Mouse (Mus musculus): ENCODE data around the gene Plekhn1. TPM values are rescaled to one million over a fixed set of nuclear protein-coding genes. Genes with fewer than 3 reads are reported as not detected.

Plekhn1 gene
- 1 to 10 TPM; 5.1 to 5.5 TPM for total RNA-seq (2021)
- long read RNA-seq, experiment 1, transcript Plekhn1-201 (12 exons, 3,014 nt) = major isoform, 11 of 21 reads
- long read RNA-seq, experiment 1, partial matches to known transcripts = 2 of 21 reads
- long read RNA-seq, experiment 1, other reads (novel, unspliced or antisense) = 8 of 21 reads
- long read RNA-seq, experiment 2, transcript Plekhn1-201 (12 exons, 3,014 nt) = major isoform, 14 of 21 reads
- long read RNA-seq, experiment 2, partial matches to known transcripts = 0 of 21 reads
- long read RNA-seq, experiment 2, other reads (novel, unspliced or antisense) = 7 of 21 reads

DNA sequence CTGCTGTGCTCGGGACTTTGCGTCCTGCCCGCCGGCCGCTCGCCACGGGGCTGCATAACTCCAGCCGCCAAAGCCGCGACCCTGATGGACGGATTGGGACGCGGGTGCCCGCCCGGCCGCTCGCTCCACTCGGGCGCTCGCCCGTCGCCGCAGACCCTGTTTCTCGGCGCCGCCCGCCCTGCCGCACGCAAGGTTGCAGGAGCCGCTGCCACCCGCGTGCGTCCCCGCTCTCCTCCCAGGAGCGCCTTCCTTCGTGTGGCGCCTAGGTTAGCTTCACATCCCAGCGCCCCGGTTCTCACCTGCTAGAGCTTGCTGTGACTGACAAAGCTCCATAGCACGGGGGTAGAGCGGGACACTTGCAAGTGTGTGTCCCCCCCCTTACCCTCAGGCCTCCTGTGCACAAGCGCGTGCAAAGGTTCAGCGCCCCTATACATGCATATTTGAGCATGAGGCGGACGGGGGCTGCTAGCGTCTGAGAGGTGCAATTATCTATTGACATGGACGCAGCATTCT lies at the start of gene Plekhn1:
TSS of gene Plekhn1 (minus strand) at position 157 of the 513 bp plus-strand sequence.
- intact Hi-C loops (cut with DNase I; ENCODE audit: low total_unique reads) = no loop called here
- peak; percentile 81 for DNase-seq

DNA sequence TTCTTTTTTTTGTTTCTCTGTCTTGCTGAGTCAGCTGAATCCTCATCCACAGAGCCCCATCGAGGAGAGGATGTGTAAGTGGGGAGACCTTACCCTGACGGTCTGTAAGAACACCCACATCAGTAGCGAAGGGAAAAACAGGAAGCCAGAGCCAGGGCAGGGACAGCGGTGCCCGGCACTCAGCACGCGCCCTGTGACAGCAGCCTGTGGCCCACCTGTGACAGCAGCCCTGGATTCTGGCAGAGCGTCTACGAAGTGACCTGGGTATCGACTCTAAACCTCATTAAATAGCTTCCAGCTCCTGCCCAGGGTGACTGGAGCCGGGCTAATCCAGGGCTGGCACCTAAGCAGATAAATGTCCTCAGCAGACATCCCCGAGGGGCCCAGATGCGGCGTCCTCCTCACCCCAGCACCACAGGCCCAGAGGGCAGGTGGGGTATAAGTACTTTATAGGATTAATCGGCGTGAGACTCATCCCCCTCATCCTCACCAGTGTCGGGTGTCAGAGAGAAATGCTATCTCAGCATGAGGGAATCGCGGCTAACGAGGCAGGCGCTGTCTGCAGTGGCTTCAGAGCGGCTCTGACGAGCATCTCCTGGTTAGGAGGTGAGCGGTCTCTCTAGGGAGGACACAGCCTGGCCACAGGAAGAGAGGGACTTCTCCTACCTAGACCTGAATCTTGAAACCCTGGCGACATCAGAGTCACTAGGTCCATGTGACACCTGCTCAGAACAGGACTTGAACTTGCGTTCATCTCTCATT lies 20.6 kb upstream of the Plekhn1 start, which contains the start of gene Samd11:
TSS of gene Samd11 (minus strand) at position 580 of the 762 bp plus-strand sequence.
- intact Hi-C loops (cut with DNase I; ENCODE audit: low total_unique reads) = no loop called here

GRCm38 (mm10) chr4:156254361-156255077 lies 19.9 kb upstream of the Plekhn1 start:
- intact Hi-C loops (cut with DNase I; ENCODE audit: low total_unique reads) = no loop called here
- DNase-seq = no peak

More for the DNA sequence above, 20.6 kb upstream of the Plekhn1 start, which contains the start of gene Samd11:
- DNase-seq = no peak

DNA sequence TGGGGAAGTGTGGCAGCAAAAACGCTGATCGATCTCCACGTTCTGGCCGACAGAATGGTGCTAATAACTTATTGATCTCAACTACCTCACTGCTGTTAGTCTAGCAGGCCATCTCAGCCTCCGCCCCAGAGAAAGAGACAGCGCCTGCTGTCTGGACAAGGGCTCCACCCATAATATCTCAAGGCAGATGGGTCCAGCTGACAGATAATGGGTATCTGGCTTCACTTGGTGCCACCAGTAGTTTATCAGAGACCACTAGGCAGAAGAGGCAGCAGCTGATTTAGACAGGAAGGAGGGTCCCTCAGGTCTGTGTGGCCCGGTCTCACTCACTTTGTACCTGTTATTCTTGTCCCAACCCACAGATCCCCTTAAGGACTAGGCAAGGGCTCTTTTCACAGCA lies 18.4 kb upstream of the Plekhn1 start:
- intact Hi-C loops (cut with DNase I; ENCODE audit: low total_unique reads) = no loop called here
- DNase-seq = no peak

DNA sequence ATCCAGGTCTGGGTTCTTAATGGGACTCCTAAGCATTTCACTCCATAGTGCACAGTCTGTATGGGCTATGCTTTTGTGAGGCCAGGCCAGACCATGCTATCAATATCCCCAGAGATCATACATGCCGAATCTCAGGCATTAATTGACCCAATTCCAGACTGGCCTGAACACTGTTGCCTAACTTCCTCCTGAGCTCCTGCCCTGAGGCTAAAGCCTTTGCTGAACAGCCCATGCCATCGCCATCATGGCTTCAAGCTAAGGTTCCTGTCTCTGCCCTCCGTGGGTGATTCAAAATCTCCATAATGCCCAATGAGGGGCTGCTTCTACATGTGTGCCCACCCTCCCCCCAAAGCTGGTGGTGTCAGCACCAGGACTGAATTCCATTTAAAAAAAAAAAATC lies 18.0 kb upstream of the Plekhn1 start:
- intact Hi-C loops (cut with DNase I; ENCODE audit: low total_unique reads) = no loop called here
- DNase-seq = no peak

- intact Hi-C loops (cut with DNase I; ENCODE audit: low total_unique reads) = no loop called here
- no peak for DNase-seq
Measured at GRCm38 (mm10) chr4:156252140-156252539, 17.5 kb upstream of the Plekhn1 start.

- intact Hi-C loops (cut with DNase I; ENCODE audit: low total_unique reads) = no loop called here
Measured at GRCm38 (mm10) chr4:156251081-156251480, 16.4 kb upstream of the Plekhn1 start.

GRCm38 (mm10) chr4:156249567-156249966 lies 14.9 kb upstream of the Plekhn1 start:
- intact Hi-C loops (cut with DNase I; ENCODE audit: low total_unique reads) = no loop called here

More at GRCm38 (mm10) chr4:156251081-156251480, 16.4 kb upstream of the Plekhn1 start:
- DNase-seq = no peak

DNA sequence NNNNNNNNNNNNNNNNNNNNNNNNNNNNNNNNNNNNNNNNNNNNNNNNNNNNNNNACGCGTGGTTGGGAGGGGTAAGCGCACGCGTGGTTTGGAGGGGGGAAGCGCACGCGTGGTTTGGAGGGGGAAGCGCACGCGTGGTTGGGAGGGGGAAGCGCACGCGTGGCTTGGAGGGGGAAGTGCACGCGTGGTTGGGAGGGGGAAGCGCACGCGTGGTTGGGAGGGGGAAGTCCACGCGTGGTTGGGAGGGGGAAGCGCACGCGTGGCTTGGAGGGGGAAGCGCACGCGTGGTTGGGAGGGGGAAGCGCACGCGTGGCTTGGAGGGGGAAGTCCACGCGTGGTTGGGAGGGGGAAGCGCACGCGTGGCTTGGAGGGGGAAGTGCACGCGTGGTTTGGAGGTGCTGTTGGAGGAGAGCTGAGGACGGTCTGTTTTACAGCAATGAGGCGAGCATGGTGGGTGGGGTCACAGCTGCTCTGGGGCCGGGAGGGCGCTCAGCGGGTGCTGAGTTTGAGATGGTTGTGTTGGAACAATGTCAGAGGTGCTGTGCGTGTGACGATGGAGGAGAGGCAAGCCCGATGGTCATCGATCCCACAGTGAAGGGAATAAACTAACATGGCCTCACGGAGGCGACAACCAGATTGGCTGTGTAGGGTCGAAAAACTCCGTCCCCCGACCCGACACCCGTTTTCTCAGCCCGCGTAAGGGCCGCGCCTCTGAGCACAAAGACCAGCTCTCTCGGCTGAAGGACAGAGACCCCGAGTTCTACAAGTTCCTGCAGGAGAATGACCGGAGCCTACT lies 2.2 kb upstream of the Plekhn1 start:
- intact Hi-C loops (cut with DNase I; ENCODE audit: low total_unique reads) = no loop called here
- DNase-seq = no peak

More at GRCm38 (mm10) chr4:156249567-156249966, 14.9 kb upstream of the Plekhn1 start:
- no peak for DNase-seq

- peak; percentile 94 for DNase-seq
- intact Hi-C loops (cut with DNase I; ENCODE audit: low total_unique reads) = no loop called here
Measured at GRCm38 (mm10) chr4:156235808-156236533, 1.3 kb upstream of the Plekhn1 start, which contains the start of gene Noc2l. TSS of gene Noc2l (plus strand) at chr4:156236010.

- no peak for DNase-seq
- intact Hi-C loops (cut with DNase I; ENCODE audit: low total_unique reads) = no loop called here
Measured at GRCm38 (mm10) chr4:156235360-156235770, 708 bp upstream of the Plekhn1 start.

DNA sequence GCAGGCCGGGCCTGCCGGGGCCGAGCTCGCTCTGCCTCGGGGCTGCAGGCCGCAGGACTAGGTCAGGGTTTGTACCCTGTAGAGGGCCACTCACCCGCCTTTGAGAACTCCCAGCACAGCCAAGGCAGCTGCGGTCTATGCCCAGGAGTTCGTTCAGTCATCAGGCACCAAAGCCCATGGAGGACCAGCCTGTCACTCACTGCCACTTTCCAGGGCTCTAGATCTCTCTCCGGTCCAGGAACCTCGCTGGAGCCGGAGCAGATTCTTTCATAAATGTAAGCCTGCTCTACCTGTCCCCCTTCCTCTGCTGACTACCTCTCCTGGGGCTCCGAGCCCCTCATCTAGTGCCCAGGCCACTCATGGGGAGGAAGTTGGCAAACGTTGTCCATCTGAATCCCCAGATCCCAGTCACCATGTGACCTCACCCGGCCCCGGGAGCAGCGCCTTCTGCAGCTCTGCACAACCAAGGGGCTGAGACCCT lies 596 bp downstream of the Plekhn1 start:
- intact Hi-C loops (cut with DNase I; ENCODE audit: low total_unique reads) = no loop called here
- no peak for DNase-seq

DNA sequence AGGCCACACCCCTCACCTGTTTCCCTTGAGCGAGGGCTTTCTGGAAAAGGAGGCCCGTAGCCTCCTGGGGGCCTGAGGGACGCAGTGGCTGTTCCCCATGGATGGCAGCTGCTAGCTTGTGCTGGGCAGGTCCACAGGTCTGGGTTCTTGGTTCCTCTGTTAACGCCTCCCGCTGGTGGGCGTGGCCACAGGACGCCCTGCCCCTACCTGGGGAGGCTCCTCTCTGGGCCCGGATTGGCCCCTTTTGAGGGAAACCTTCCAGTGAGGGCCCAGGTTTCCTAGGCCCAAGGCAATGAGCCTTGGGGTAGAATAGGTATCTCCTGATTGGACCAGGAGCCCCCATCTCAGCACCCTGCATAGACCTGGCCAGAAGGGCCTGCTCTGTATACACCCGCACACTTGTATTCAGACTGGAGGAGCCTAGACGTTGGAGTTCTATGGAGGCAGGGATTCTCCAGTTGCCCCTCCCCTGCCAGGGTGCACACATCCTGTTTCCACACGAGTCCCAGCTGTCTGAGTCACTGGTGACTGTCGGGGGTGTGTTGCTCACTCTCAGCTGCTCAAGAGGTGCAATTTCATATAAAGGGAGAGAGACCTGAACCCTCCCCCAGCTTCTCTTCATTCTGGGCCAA lies 6.1 kb downstream of the Plekhn1 start:
- intact Hi-C loops (cut with DNase I; ENCODE audit: low total_unique reads) = no loop called here
- no peak for DNase-seq

GRCm38 (mm10) chr4:156227752-156228392 lies 6.8 kb downstream of the Plekhn1 start:
- no peak for DNase-seq
- intact Hi-C loops (cut with DNase I; ENCODE audit: low total_unique reads) = no loop called here

DNA sequence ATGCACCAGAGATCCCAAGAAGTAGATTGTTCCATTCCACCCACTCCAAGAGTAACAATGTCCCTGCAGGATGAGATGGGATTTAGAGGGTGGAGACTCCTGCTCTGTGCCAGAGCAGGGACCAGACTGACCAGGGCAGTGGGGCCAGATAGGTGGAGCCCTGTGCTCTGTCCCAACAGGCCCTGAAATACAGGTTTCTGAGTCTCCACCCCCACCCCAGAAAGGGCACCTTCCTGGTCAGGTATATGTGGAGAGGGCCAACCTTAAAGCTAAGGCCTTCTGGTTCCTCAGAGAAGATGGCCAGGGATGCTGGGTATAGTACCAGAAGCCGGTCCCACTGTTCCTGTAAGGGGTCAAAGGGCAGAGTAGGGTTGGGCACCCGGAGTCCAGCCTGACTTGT lies 10.4 kb downstream of the Plekhn1 start:
- intact Hi-C loops (cut with DNase I; ENCODE audit: low total_unique reads) = no loop called here
- no peak for DNase-seq

GRCm38 (mm10) chr4:156219936-156220335 lies 14.7 kb downstream of the Plekhn1 start:
- DNase-seq = no peak
- intact Hi-C loops (cut with DNase I; ENCODE audit: low total_unique reads) = no loop called here

DNA sequence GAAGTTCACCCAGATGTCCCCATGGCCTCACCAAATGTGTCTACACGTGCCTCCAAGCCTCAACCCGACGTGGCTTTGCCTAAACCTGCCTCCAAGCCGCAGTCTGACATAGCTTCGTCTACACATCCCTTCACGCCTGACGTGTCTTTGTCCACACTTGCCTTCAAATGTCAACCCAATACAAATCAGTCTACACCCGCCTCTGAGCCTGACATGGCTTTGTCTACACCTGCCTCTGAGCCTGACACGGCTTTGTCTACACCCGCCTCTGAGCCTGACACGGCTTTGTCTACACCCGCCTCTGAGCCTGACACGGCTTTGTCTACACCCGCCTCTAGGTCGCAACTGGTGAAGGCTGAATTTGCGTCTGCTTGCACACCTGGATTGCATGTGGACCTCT lies 16.8 kb downstream of the Plekhn1 start:
- DNase-seq = no peak
- intact Hi-C loops (cut with DNase I; ENCODE audit: low total_unique reads) = no loop called here

Data from gastrocnemius, postnatal 14 days (tissue).